Mouse (Mus musculus) hindbrain, embryonic 10.5 days (tissue): ENCODE measurements around the gene Mogs. TPM values are rescaled to one million over a fixed set of nuclear protein-coding genes. Genes with fewer than 3 reads are reported as not detected.

Source experiments
- DNase-seq: peaks from one replicate; pipeline ENCODE4 v3.0.0-alpha.2; 2017; ENCODE audit warnings: low spot score
- H3K27ac ChIP-seq: fragments of 300-500 bp; sonication (generic); 2 replicates; pipeline ENCODE4 v1.5.1; 2016; ENCODE audit warnings: mild to moderate bottlenecking, moderate library complexity
- H3K27me3 ChIP-seq: fragments of 300-500 bp; sonication (generic); 2 replicates; pipeline ENCODE4 v1.6.1; 2016; ENCODE audit warnings: mild to moderate bottlenecking; ENCODE audit not compliant: poor library complexity, insufficient read depth, severe bottlenecking
- H3K36me3 ChIP-seq: fragments of 300-500 bp; sonication (generic); 2 replicates; pipeline ENCODE4 v1.6.1; 2016; ENCODE audit warnings: mild to moderate bottlenecking, moderate library complexity
- H3K4me1 ChIP-seq: fragments of 300-500 bp; sonication (generic); replicated peaks from 2 replicates; pipeline ENCODE4 v1.6.1; 2016; ENCODE audit warnings: mild to moderate bottlenecking
- H3K4me3 ChIP-seq: fragments of 300-500 bp; sonication (generic); 2 replicates; pipeline ENCODE4 v1.5.1; 2016; ENCODE audit warnings: mild to moderate bottlenecking, moderate library complexity
- H3K9me3 ChIP-seq: fragments of 300-500 bp; sonication (generic); 2 replicates; pipeline ENCODE4 v1.6.1; 2016; ENCODE audit warnings: mild to moderate bottlenecking, moderate library complexity
- WGBS: fragments of 180-500 bp; shearing (Covaris S2); methylation state at CpG from one replicate; pipeline ENCODE4 v1.1.7; 2016; 5-methylcytosine and 5-hydroxymethylcytosine counted together
- microRNA counts: library from miRNA; unstranded; fragments of <30 nt; microRNA quantifications from one replicate; lab custom pipeline; 2017
- polyA plus RNA-seq: library from polyadenylated mRNA; unstranded; fragments of >200 nt; fragmentation: Nextera tagmentation; extraction: Ambion mirVana; gene quantifications from 2 replicates; pipeline ENCODE4 v1.2.1, GENCODE M21; 2016

Mogs gene
- polyA plus RNA-seq, 1 experiment from 2014 or later: 37.9 TPM

GRCm38 (mm10) chr6:83165607-83166242, 50.4 kb downstream of the Mogs start, which contains the start of gene Dctn1:
TSS of gene Dctn1 (plus strand) at chr6:83165920.
- peak within 1 kb of the TSS; percentile 98 for H3K27ac ChIP-seq
- peaks cover 43% of the 10 kb centered on the region for H3K4me1 ChIP-seq
- peaks cover 23% of the 10 kb centered on the region for H3K27me3 ChIP-seq
- WGBS: under 1% methylated on average over 58 of the region's 58 CpGs
- H3K4me3 ChIP-seq: peak within 1 kb of the TSS; percentile 94
- H3K9me3 ChIP-seq: no peaks in the 10 kb centered on the region
- peak; percentile 94 for DNase-seq
- no peaks in the 10 kb centered on the region for H3K36me3 ChIP-seq

DNA sequence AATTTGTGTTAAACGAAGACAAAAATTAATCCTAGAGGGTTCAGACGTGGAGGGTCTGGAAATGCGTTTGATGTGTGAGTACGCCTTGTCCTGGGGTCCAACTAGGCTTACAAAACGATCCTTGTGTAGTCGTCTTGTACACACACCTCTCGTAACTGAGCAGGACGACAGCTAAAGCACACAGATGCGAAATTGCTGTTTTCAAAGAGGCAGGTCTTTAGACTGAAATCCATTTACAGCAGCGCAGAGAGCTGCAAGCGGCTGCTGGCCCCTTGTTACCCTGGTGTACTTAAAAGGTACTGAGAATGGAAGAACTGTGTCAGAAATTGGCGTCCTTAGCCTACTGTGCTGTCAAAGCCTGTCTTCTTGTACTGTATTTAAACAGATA, 50.9 kb downstream of the Mogs start:
- H3K4me3 ChIP-seq: peak overlapping the region; percentile 94
- H3K36me3 ChIP-seq: no peaks in the 10 kb centered on the region
- H3K27me3 ChIP-seq: peaks cover 18% of the 10 kb centered on the region
- DNase-seq: no peak
- H3K4me1 ChIP-seq: peaks cover 38% of the 10 kb centered on the region
- no peaks in the 10 kb centered on the region for H3K9me3 ChIP-seq
- 1% methylated on average over 12 of the region's 12 CpGs for WGBS
- H3K27ac ChIP-seq: peak overlapping the region; percentile 98

MicroRNAs within 50 kb of the gene (microRNA counts, 519-probe panel; counts per million panel counts)
- microRNA mmu-miR-3470a+mmu-miR-3470b (lab: Ali Mortazavi, UCI): 1,255 counts per million, percentile 77 among the panel's probes with 10 or more counts

Other genes with a start within 250 kb of the Mogs start
- gene Sema4f, start 175.7 kb upstream of the Mogs start, polyA plus RNA-seq: 2.9 and 3.2 TPM in 2 replicates
- gene M1ap, start 168.6 kb upstream of the Mogs start, polyA plus RNA-seq: 0.22 and 0.42 TPM in 2 replicates
- 7.7 and 8.6 TPM in 2 replicates for gene Dok1, start 82.0 kb upstream of the Mogs start, polyA plus RNA-seq
- 10.5 and 10.7 TPM in 2 replicates for gene Loxl3, start 81.3 kb upstream of the Mogs start, polyA plus RNA-seq
- gene Aup1, start 61.0 kb upstream of the Mogs start, polyA plus RNA-seq: 169 and 179 TPM in 2 replicates
- 70.9 and 82.5 TPM in 2 replicates for gene Htra2, start 60.2 kb upstream of the Mogs start, polyA plus RNA-seq
- 2.2 and 3.5 TPM in 2 replicates for gene Dqx1, start 57.7 kb upstream of the Mogs start, polyA plus RNA-seq
- 5.6 and 12.3 TPM in 2 replicates for gene Tlx2, start 45.2 kb upstream of the Mogs start, polyA plus RNA-seq
- gene Pcgf1, start 37.6 kb upstream of the Mogs start, polyA plus RNA-seq: 41.1 and 42.2 TPM in 2 replicates
- gene Lbx2, start 29.1 kb upstream of the Mogs start, polyA plus RNA-seq: 0.39 and 0.55 TPM in 2 replicates
- 3.0 and 3.8 TPM in 2 replicates for gene Ccdc142, start 13.9 kb upstream of the Mogs start, polyA plus RNA-seq
- 2.2 and 3.2 TPM in 2 replicates for gene Gm42688, start 13.9 kb upstream of the Mogs start, polyA plus RNA-seq
- gene Mrpl53, start 6.5 kb upstream of the Mogs start, polyA plus RNA-seq: 151 and 154 TPM in 2 replicates
- gene Wbp1, start 6.1 kb downstream of the Mogs start, polyA plus RNA-seq: 157 and 245 TPM in 2 replicates
- 19.8 and 22.8 TPM in 2 replicates for gene Ino80b, start 9.9 kb downstream of the Mogs start, polyA plus RNA-seq
- gene Rtkn, start 20.0 kb downstream of the Mogs start, polyA plus RNA-seq: 40.5 and 46.4 TPM in 2 replicates
- gene Wdr54, start 40.9 kb downstream of the Mogs start, polyA plus RNA-seq: 14.2 and 15.9 TPM in 2 replicates
- gene 1700003E16Rik, start 40.9 kb downstream of the Mogs start, polyA plus RNA-seq: 3.1 and 6.0 TPM in 2 replicates
- 121 and 140 TPM in 2 replicates for gene Dctn1, start 50.4 kb downstream of the Mogs start, polyA plus RNA-seq
- 1.1 and 5.3 TPM in 2 replicates for gene Slc4a5, start 104.3 kb downstream of the Mogs start, polyA plus RNA-seq
- gene Mthfd2, start 210.4 kb downstream of the Mogs start, polyA plus RNA-seq: 43.6 and 61.8 TPM in 2 replicates
- gene Mob1a, start 210.5 kb downstream of the Mogs start, polyA plus RNA-seq: 50.1 and 58.6 TPM in 2 replicates
- 138 and 158 TPM in 2 replicates for gene Bola3, start 233.7 kb downstream of the Mogs start, polyA plus RNA-seq